Mouse (Mus musculus) central nervous system, embryonic 11.5 days (tissue): ENCODE data around the gene Gabra3. TPM values are rescaled to one million over a fixed set of nuclear protein-coding genes. Genes with fewer than 3 reads are reported as not detected.

Experiments used
- polyA plus RNA-seq: library from polyadenylated mRNA; depleted of rRNA; stranded (reverse); fragments of >200 nt; gene quantifications from 2 replicates; pipeline ENCODE4 v1.2.3, GENCODE M21; 2012; rRNA removed

Gene Gabra3
- 2.8 and 5.1 TPM in 2 replicates for polyA plus RNA-seq

DNA sequence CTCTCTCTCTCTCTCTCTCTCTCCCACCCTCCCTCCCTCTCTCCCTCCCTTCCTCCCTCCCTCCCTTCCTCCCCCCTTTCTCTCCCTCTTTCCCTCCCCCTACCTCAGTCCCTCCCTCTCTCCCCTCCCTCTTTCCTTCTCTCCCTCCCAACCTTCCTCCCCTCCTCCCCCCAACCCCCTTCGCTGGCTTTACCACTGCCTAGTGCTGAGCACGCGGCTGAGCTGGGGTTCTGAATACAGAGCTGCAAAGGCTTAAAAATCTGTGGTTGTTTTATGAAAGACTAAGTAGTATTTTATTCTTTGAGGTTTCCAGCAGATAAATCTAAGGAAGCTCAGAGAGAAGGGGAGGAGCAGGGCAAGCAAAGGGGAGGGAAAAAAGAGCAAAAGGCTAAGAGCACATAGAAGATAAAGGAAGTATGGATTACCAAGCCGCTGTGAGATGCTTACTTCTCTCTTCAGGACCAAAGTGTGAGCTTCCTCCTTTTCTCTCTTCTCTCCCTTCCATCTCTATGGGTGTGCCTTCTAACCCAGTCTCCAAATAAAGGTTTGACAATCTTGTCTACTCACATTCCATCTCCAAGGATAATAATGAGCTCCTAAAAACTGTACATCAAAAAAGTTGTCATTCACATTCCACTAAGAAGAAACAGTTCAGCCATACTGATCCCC, at the start of gene Gabra3:
Gene Gabra3 (minus strand): TSS at position 619 of the 669 bp plus-strand sequence.

DNA sequence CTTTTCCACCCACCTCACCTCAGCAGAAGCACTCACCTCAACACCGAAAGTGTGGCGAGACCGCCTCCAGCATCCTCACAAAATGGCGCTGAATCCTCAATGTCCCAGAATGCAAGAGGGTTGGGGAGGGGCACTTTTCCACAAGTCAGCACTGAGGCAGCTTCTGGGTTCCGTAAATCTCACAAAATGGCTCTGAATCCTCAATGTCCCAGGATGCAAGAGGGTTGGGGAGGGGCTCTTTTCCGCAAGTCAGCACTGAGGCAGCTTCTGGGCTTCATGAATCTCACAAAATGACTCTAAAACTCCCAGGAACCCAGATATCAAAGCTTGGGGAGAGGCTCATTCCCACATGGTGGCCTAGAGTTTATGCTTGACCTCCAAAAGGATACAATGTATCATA, 269.9 kb downstream of the Gabra3 start, which contains the start of gene Magea10:
Gene Magea10 (minus strand): TSS at position 101 of the 400 bp plus-strand sequence.

Other genes with a start within 250 kb of the Gabra3 start
- gene Gabrq, start 168.3 kb upstream of the Gabra3 start, polyA plus RNA-seq, result 0.76 and 1.1 TPM in 2 replicates